Mouse (Mus musculus): ENCODE results near the gene Rnf166. TPM values are rescaled to one million over a fixed set of nuclear protein-coding genes. Genes with fewer than 3 reads are reported as not detected.

Rnf166 gene
- polyA plus RNA-seq (2015; fragmentation: Nextera tagmentation; extraction: Ambion mirVana): 41.4 and 63.3 TPM in 2 replicates

DNA sequence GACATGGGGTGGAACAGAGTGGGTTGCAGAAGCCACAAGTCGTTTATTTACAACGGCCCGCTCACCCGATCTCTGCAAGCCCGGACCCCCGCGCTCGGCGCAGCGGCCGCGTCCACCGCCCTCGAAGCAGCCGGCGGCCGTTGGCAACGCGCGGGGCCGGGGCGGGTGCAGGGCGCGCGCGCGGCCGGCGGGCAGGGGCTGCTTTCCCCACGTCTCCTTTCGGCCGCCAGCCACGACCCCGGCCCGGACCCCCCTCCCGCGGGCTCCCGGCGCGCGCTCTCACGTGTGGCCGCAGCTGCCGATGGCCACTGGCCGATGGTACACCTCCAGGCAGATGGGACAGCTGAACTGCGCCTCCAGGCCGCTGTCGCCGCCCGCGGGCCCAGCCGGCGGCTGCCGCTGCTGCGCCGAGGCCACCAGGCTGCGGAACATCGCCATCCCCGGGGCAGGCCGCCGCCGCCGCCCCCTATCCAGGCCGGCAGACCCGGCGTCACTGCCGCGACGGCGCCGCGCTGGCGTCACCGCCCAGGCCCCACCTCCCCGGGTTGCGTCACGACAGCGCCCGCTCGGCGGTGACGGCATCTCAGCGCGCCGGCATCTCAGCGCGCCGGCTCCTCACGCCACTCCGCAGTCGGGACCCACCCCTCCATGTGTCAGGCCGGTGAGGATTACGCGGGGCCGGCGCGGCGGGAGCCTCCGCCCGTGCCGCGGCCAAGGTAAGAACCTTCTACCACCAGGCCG is at the start of gene Rnf166, which contains the start of gene Ctu2:
TSS of gene Rnf166 (minus strand) at position 485 of the 741 bp plus-strand sequence.
TSS of gene Ctu2 (plus strand) at position 564 of the 741 bp plus-strand sequence.

DNA sequence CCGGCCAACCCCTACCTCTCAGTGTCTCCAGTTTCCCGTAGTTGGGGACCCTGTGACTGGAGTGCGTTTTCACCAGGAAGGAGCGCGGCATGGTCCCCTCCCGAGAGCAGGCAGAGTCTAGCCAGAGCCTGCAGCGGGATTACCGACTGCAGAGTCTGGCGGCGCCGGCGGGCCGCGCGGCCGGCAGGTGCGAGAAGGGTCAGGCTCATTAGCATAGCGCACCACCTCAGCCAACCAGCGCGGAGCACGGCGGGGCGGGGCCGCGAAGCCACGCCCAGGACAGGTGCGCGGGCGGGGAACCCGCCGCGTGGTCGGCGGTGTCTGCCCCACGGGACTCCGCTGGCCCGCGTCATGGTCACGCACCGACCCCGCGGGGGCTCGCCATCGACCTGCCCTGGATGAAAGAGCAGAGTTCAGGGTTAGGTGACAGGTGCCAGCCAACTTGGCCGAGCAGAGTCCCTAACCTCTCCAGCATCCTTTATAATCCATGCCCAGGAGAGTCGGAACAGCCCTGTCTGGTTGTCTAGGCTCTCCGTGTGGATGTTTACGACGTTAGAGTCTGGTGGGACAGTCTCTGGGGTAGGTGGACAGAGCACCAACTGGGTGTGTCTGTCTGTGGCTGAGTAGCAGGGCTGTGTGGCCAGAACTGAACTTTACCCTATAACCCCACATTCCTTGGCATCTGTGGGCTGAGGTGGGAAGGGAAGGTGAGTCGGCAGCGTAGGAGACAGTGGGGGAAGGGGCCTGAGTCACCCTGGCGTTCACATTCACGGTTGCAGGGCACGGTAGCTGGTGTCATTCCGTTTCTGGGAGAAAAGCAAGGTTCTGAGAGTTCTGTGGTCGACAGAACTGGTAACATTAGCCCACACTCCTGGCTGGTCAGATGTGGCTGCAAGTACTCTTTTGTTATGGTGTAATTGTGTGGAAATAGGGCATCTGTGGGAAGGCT is 15.1 kb downstream of the Rnf166 start, which contains the start of gene Snai3:
TSS of gene Snai3 (minus strand) at position 210 of the 949 bp plus-strand sequence.

DNA sequence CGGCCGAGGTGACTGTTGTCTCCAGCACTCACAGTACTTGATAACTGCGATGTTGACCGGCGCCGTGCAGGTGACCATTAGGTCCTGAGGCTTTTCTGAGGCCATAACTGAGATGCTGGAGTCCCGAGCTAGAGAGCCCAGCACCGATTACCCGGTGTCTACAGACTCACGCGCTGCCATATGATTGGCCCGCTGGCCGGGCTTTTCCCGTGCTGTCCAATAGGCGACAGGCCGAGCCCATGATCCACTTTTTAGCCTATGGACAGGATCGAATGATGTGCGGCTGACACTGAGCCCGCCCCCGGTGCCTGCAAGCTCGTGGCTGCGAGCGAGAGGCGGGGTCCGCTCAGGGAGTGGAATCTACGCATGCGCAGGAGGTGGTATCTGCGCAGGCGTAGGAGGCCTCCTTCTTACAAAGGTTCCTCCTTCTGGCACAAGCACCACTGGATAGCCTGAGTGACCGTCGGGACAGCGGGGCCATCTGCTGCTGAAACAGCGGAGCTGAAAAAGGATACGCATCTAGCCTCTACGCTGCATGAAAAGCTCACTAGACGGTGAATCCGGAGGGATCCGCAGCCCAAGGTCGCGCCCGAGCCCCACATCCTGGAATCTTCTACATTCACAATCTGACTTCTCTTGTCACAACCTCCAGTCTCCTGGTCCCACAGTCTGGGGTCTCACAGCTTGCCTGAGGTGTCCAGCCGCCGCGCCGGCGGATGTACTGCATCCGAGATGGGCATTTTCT is 32.4 kb downstream of the Rnf166 start, which contains the start of gene Mvd:
TSS of gene Mvd (minus strand) at position 161 of the 745 bp plus-strand sequence.

DNA sequence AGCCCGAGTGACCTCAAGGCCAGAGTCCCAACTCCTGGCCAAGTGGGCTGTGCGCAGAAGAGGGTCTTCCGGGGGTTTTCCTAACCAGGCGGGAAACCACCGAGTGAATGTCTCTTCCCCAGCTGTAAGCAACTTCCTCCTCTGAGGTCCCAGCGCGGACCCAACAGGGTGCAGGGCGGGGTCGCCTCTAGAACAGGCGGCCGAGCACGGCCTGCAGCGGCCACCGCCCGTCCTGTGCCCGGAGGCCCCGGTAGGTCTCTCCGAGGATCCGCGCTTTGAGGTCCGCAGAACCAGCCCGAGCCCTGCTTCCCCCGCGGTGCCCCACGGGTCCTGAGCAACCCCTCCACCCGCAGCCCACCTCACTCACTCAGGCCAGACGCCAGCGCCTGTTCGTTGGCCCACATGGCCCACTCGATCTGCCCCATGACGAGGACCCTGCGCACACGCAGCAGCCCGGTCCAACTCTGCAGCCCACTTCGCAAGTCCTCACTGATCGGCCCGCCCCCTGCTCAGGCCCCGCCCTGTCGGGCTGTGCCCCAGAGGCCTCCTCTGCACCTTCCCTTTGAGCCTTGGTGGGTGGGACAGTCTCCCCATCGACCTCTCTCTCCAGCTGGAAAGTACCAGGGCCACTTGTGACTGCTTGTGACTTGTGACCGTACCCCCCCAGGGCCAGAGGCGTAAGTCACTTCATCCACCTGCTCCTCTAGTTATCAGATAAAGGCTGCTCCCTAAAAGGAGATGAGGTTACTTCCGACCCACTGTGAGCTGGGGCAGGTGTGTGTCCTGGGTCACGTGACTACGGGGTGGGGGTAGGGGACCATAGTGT is 43.2 kb downstream of the Rnf166 start, which contains the start of gene Cyba:
TSS of gene Cyba (minus strand) at position 488 of the 826 bp plus-strand sequence.

DNA sequence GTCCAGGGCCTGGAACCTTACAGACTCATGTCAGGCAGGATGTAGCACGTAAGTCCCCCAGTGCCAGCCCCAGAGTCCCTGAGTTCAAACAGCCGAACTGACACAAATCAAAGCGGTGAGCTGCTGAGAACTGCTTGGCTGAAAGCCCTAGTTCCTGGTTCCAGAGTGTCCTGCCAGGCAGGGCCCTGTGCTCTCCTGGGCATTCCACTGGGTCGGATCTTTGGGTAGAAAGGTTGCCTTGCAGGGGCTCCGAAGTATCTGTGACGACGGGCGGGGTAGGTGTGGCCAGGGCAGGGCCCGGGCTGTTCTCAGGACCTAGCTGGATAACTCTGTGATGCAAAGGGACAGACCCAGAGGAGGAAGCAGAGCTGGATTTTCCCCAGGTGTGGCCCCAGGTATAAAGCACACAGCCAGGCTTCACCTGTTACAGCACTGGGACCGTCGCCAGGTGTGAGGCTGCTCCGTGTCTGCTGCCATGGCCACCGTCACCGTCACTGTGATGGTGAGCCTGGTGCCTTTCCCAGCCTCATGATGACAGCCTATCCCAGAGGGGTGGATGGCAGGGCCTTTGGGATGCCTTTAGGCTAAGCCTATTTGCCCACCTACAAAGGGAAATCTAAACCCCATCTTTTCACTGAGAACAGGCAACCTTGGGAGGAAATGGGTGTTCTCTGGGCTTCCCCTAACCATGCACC is 54.3 kb downstream of the Rnf166 start, which contains the start of gene Il17c:
TSS of gene Il17c (plus strand) at position 645 of the 695 bp plus-strand sequence.

Small RNAs within 50 kb of the gene (microRNA-seq; reads per million reads assigned to microRNA genes)
- gene Gm24366 (ENCODE audit: borderline replicate concordance, insufficient number of aligned reads): not detected

Other genes starting within 250 kb of the Rnf166 start
- 2.3 and 2.8 TPM in 2 replicates for gene Zfpm1, start 193.9 kb downstream of the Rnf166 start, polyA plus RNA-seq (2015; fragmentation: Nextera tagmentation; extraction: Ambion mirVana)
- not detected in 2 replicates for gene Trhr2, start 115.3 kb downstream of the Rnf166 start, polyA plus RNA-seq (2015; fragmentation: Nextera tagmentation; extraction: Ambion mirVana)
- gene Zc3h18, start 99.5 kb downstream of the Rnf166 start, polyA plus RNA-seq (2015; fragmentation: Nextera tagmentation; extraction: Ambion mirVana): 17.6 and 22.7 TPM in 2 replicates
- not detected in 2 replicates for gene Il17c, start 54.0 kb downstream of the Rnf166 start, polyA plus RNA-seq (2015; fragmentation: Nextera tagmentation; extraction: Ambion mirVana)
- 188 and 275 TPM in 2 replicates for gene Cyba, start 43.1 kb downstream of the Rnf166 start, polyA plus RNA-seq (2015; fragmentation: Nextera tagmentation; extraction: Ambion mirVana)
- gene Mvd, start 32.6 kb downstream of the Rnf166 start, polyA plus RNA-seq (2015; fragmentation: Nextera tagmentation; extraction: Ambion mirVana): 10.1 and 16.3 TPM in 2 replicates
- 0.25 TPM in 1 of 2 replicates, not detected in the other for gene Snai3, start 15.3 kb downstream of the Rnf166 start, polyA plus RNA-seq (2015; fragmentation: Nextera tagmentation; extraction: Ambion mirVana)
- gene Ctu2, start 79 bp upstream of the Rnf166 start, polyA plus RNA-seq (2015; fragmentation: Nextera tagmentation; extraction: Ambion mirVana): 34.9 and 38.0 TPM in 2 replicates
- gene Piezo1, start 75.3 kb upstream of the Rnf166 start, polyA plus RNA-seq (2015; fragmentation: Nextera tagmentation; extraction: Ambion mirVana): 7.1 and 9.4 TPM in 2 replicates
- gene Cdt1, start 92.0 kb upstream of the Rnf166 start, polyA plus RNA-seq (2015; fragmentation: Nextera tagmentation; extraction: Ambion mirVana): 13.8 and 15.6 TPM in 2 replicates
- gene Aprt, start 100.8 kb upstream of the Rnf166 start, polyA plus RNA-seq (2015; fragmentation: Nextera tagmentation; extraction: Ambion mirVana): 274 and 460 TPM in 2 replicates
- gene Galns, start 135.4 kb upstream of the Rnf166 start, polyA plus RNA-seq (2015; fragmentation: Nextera tagmentation; extraction: Ambion mirVana): 11.5 and 11.6 TPM in 2 replicates
- gene Trappc2l, start 135.6 kb upstream of the Rnf166 start, polyA plus RNA-seq (2015; fragmentation: Nextera tagmentation; extraction: Ambion mirVana): 86.4 and 92.9 TPM in 2 replicates
- not detected in 2 replicates for gene Pabpn1l, start 146.7 kb upstream of the Rnf166 start, polyA plus RNA-seq (2015; fragmentation: Nextera tagmentation; extraction: Ambion mirVana)
- 2.4 and 3.4 TPM in 2 replicates for gene Cbfa2t3, start 223.0 kb upstream of the Rnf166 start, polyA plus RNA-seq (2015; fragmentation: Nextera tagmentation; extraction: Ambion mirVana)